Comparison of ENCODE assay signal across 16 mouse cellular contexts in the genomic region with DNA sequence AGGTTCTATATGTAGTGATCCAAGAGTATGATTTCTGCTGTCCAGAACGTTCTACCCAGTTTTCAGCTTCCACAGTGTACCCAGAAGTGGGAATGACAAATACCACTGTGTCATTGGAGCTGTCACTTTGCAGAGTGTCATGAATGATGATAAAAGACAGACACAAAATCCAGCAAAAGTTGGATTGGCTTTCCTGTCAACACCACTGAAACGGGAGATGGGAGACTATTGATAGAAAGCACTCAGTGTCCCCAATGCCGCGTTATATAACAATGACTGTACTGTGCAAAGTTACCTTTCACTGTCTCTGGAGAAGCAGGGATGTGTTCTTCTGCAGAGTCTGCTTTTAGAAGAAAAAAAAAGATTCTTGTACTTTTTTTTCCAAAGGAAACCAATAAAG.
"Had no signal": no experiment of that assay in that cellular context is flagged by ENCODE, and none has a peak within 500 bp of the region (broad histone marks: within the 10 kb centered on the region; RNA-seq: fewer than 3 reads in every experiment).

No protein-coding gene starts in this region.

- H3K36me3 ChIP-seq: limb, embryonic 15.5 days; liver, embryonic 12.5 days; midbrain, embryonic 10.5 days; neural tube, embryonic 15.5 days had no signal

- H3K9ac ChIP-seq: limb, embryonic 15.5 days; liver, embryonic 12.5 days; lung, embryonic 14.5 days; neural tube, embryonic 15.5 days had no signal

- H3K27me3 ChIP-seq: limb, embryonic 15.5 days; liver, embryonic 12.5 days; neural tube, embryonic 15.5 days had no signal

- ATAC-seq: liver, embryonic 12.5 days had no signal

- DNase-seq: kidney, postnatal 36 days; layer of hippocampus, adult 9-11 months; layer of hippocampus, postnatal 36 days; lung, embryonic 14.5 days; lung, postnatal 10 days; lung, postnatal 4 days; midbrain, embryonic 14.5 days; right cerebral cortex, adult 18-20 months; right cerebral cortex, postnatal 25 days; thymus, postnatal 4 days had no signal

- H3K27ac ChIP-seq: limb, embryonic 15.5 days; liver, embryonic 12.5 days; midbrain, embryonic 10.5 days; neural tube, embryonic 15.5 days; stomach, postnatal 0 days had no signal

- H3K4me1 ChIP-seq: limb, embryonic 15.5 days; liver, embryonic 12.5 days; midbrain, embryonic 10.5 days; neural tube, embryonic 15.5 days had no signal

- H3K4me2 ChIP-seq: limb, embryonic 15.5 days; liver, embryonic 12.5 days; lung, embryonic 14.5 days; neural tube, embryonic 15.5 days had no signal

- H3K4me3 ChIP-seq: limb, embryonic 15.5 days; liver, embryonic 12.5 days; midbrain, embryonic 10.5 days; myocyte; neural tube, embryonic 15.5 days had no signal

- H3K9me3 ChIP-seq: limb, embryonic 15.5 days; liver, embryonic 12.5 days; midbrain, embryonic 10.5 days; neural tube, embryonic 15.5 days had no signal
